Mouse (Mus musculus): ENCODE data around the gene Fcrlb.

Fcrlb gene

DNA sequence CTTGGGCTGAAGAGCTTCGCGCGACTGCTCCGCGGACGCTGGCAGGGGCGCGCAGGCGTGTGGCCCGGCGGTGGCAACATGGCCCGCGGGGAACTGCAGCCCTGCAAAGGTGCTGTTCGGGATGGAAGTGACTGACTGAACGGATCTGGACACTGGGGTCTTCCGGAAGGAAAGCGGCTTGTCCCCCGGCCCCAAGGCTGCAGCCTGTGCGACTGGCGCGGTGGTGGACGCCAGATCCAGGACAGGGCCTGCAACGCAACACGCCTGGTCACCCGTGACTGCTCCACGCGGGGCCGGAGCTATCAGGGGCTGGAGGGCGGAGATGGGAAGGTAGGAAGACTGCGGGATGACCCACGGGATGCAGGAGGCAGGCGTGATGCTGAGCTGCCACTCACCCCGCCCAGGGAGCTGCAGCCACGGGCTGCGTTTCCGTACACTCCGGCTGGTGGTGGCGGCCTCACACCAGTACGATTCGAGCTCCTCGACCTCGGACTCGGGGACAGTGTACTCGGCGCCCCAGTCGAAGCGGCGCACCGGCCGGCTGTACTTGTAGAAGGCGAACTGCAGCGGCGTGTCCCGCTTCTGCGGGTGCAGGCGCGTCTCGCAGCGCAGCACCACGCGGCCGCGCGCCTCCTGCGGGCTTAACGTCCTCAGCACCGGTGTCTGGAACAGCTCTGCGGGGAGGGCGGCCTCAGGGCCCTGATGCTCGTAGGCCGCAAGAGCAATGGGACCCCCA lies 5.1 kb downstream of the Fcrlb start:
- DNase-seq (ENCODE audit: low spot score in 2 of 2), result peak; percentile 33 to 72

DNA sequence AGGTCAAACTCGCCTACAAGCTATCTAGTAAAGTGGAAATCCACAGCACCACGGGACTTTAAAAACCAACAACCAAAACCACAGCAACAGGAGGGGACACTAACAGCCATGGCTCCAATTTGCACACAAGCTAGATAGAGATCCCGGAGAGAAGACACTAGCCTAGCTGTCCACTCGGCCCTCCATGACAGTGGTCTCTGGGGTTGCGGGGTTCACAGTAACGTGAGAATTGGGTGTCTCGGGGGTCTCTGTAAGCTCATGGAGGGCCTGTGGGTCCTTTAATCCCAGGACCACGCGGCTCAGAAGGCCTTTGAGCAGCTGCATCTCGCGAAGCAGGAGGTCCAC lies 5.7 kb downstream of the Fcrlb start:
- DNase-seq (ENCODE audit: low spot score in 2 of 2), result no peak

DNA sequence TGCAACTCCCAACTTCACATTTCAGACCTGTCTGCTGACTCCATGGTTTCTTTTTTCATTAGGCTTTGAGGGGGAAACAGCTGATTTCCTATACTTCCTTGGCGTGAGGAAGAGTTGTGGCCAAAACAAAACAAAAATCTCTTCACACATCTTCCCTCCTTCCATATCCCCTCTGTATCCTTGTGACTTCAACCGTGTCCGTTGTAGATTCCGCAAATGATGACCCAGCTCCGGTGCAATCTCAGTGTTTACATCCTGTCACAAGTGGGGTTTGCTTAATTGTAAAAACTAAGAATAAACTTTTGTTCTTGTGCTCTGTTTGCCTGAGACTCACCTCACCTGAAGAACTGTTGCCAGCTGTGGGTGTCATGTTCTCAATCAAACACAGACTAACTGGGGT lies 9.3 kb downstream of the Fcrlb start:
- DNase-seq (ENCODE audit: low spot score in 2 of 2), result no peak

DNA sequence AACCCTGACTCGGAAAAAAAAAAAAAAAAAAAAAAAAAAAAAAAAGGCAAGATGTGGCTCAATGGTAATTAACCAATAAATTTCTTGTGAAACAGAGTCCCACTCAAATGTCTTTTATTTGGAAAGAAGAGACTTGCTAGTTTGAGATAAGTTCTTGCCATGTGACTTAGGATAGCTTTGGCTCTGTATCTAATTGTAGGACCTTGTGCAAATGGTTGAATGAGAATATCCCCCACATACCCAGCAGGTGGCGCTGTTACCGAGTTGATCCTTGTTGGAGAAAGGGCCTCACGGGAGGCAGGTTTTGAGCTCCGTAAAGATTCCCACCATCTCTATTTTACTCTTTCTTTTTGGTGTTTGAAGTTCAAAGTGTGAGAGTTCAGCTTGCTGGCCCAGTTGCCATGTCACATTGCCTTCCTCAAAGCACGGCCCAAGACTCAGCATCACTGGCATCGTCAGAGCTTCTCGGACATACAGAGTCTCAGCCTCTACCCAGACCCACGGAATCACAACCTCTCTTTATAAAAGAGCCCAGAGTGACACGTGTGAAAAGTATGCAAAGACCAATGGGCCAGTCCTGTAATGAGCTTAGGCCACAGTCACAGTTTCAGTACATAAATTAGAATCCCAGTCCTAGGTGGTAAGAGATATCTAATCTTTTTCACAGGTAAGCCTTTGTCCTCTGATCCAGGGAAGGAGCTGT lies 11.1 kb downstream of the Fcrlb start:
- DNase-seq (ENCODE audit: low spot score in 2 of 2), result peak; percentile 86 to 96

DNA sequence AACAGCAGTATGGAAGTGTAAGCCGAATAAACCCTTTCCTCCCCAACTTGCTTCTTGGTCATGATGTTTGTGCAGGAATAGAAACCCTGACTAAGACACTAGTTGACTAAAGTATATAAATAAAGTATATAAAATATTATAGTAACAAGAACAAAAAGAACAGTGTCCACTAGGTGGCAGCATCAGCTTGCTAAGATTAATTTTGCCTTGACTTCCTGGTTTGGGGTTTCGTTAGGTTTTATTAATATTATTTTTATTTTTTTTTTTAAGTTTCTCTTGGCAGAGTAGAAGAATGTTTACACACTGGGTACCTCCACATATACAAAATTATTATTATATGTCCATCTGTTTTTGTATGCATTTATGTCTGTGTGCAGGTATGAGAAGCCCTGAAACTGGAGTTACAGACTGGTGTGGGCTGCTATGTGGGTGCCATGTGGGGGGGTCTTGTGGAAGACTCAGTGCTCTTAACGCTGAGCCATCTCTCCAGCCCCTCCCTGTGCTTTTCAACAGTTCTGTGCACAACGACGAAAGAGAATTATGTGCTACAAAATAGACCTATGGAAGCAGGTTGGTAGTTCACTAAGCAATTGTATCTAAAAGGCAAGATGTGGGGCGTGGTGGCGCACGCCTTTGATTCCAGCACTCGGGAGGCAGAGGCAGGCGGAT lies 11.8 kb downstream of the Fcrlb start:
- DNase-seq (ENCODE audit: low spot score in 2 of 2), result peak; percentile 50 to 79

DNA sequence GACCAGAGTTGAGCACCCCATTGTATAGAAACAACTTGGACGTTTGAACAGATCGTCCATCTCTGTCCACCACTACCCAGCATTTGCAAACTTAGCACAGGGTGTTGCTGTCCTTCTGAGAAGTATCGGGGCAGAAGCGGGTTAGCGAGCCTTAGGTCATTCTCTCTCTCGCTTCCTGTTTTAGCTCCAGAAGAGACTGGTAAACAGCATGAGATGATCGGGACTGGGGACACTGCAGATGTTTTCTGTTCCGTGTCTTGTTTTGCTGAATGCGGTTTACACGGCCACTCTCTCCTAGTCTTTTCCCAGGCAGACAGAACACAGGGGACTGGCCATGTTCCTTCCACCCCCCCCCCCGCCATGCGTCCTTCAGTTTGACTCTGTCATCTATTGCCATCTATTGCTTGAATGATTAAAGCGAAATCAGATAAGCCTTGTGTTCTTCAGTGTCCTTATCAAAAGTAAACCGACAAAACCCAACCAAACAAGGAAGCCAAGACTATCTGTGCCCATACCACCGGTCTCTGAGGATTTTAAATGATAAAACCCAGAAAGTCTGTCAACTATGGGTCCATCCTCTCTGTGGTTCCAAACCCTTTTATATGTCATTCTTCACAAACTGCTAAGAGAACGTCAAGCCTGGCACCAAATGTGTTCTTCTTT lies 14.2 kb downstream of the Fcrlb start:
- no peak for DNase-seq (ENCODE audit: low spot score in 2 of 2)

DNA sequence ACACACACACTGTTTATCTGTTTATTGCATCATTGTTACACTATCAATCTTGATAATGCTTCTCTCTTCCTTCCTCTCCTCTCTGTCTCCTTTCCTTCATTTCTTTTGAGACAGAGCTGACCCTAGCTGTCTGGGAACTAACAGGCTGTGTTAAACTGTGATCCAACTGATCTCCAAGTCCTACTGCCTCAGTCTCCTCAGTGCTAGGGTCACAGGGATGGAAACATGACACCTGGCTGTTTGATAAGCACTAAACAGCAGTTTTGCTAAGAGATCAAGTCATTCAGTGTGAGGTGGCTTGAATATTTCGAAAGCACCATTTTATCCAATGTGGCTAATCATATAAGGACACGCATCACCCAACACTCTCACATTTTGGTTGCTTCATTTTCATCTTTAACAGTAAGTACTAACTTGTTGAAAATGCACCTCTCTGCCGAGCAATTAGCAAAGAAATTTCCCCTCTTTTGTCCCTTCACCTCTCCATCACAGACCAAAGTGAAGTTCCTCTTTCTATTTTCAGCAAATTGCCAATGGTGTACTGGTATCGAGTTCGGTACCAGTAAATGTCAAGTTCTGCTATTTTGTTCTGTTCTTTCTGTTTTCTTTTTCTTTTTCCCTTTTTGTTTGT lies 16.0 kb downstream of the Fcrlb start:
- no peak for DNase-seq (ENCODE audit: low spot score in 2 of 2)

DNA sequence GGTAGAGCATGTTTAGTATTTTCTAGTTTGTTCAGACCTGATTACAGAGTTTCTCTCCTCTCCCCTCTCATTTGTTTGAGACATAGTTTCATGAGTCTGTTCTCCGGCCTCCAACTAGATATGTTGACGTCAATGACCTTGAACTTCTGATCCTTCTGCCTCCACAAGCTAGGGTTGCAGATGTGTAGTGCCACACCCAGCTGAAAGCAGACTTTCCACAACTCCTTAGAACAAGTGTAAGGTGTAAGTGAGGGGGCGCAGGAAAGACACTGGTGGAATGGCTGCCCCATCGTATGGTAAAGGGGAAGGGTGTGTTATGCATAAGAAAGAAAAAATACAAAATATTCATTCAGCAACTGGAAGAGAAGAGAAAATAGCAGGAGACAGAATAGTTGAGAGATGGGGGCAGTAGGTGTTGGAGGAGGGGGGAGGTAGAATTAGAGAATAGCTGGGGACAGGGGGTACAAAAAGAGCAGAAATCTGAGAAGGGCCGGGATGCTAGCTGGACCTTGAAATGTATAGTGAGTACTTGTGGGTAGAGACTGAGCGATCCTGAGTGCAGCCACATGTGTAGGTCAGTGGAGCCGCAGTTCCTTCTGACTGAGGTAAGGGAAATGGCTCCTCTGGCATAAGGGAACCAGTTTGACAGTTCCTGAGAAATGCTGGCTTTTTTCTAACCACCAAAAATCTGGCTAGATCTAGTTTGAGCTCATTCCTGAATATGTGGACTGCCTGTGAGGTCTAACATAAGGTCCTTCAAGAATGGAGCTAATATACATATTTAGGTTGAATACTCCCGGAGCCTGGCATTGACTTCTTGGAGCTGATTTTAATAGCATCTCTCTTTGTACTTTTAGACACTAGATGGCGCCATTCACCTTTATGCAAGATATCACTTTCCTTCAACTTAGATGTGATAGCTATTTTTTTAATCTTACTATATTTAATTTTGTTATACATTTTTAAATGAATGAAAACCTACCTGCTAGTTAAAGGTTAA lies 17.8 kb downstream of the Fcrlb start:
- no peak for DNase-seq (ENCODE audit: low spot score in 2 of 2)

DNA sequence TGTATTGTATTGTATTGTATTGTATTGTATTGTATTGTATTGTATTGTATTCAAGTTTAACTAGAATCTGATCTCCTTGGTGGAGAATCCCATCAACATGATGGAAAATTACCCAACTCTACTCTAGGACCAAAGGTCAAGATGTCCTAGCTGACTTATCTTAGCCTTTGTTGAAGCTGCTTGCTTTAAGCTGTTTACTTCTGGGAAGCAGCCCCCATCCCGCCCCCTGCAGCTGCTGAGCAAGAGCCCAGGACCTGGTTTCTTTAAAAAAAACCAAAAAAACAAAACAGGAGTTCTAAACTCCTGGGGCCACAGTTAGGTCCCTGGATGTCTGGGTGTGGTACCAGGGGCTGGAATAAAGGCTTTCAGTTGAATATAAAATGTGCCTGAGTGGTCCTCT lies 20.5 kb downstream of the Fcrlb start:
- no peak for DNase-seq (ENCODE audit: low spot score in 2 of 2)

DNA sequence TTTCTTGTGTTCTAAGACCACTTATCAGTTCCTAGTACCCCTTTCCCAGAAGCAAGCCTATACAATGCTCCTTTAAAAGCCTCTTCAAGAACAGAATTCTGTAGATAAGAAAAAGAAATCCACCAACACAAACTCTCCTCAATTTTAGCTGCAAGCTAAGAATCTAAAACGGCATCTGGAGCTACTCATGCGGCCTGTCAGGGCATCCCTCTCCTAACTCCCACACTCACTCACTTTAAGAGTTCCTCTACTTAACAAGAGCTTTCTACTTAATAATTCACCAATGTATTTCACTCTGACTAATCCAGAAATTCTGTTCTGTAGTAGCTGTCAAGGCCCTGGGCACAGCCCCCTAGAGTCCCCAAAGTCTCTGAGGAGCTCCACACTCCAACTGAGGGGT lies 21.1 kb downstream of the Fcrlb start:
- DNase-seq (ENCODE audit: low spot score in 2 of 2), result no peak

DNA sequence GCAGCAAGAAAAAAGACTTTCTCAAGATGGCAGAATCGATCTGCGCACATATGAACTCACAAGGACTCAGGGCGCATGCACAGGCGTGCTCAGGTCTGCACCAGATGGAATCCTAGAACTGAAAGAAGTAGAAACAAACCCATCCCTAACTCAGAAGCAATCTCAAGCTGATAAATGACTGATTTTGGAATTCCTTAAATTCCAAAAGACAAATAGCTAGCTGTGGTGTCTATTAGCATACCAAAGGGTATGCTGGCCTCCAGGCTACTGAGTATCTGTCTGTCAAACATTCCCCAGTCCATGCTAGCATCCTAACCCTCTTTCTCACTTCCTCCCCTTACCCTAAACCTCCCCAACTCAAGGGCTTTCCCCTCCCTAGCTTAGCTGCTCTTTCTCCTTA lies 23.4 kb downstream of the Fcrlb start:
- no peak for DNase-seq (ENCODE audit: low spot score in 2 of 2)

DNA sequence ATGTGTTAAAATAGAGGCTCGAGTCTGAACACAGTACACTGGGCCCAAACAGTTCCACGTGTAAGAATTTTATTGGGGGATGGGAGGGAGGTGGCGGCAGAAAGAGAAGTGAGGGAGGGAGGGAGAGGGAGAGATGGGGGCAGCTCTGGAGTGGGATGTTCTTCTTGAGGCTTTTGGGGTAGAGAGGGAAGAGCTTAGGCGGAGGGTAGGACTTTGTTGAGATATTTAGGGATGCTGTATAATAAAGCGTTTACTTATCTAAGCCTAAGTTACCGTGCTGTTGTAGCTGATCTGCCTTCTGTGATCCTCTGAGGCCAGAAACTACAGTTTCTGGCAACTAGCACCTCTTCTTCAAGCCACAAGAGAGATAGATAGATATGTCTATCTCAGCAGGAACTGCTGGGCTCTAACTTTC lies 26.7 kb downstream of the Fcrlb start:
- no peak for DNase-seq (ENCODE audit: low spot score in 2 of 2)

DNA sequence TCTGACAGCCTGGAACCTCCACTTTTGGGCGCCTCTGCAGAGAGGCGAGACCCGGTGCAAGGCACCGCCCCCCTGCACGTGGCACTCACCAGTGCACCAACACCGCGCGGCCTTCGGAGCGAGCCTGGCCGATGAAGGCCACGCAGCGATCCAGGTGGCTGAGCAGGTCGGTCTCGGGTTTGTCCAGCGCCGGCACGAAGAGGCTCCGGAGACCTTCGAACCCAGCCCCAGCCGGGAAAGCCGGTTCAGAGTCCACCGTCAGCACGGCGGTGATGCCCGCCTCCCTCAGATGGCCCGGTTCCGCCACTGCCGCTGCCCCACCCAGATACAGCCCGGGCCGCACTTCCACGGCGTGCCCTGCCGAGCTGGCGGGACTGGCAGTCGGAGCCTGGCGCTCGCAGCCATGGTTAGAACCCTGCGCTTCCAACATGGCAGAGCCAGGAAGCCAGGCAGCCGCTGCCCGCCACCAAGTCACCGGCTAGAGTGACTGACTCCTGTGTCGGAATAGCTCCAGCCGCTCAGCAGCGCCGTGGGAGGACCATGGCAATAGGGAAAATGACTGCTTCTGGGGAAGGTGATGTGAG lies 27.7 kb downstream of the Fcrlb start, which contains the start of the genes Gm26620 and Dusp12:
Gene Gm26620 (plus strand): TSS at position 88 of the 584 bp plus-strand sequence.
Gene Dusp12 (minus strand): TSS at position 563 of the 584 bp plus-strand sequence.
- DNase-seq (ENCODE audit: low spot score in 2 of 2), result peak; percentile 79 to 87

DNA sequence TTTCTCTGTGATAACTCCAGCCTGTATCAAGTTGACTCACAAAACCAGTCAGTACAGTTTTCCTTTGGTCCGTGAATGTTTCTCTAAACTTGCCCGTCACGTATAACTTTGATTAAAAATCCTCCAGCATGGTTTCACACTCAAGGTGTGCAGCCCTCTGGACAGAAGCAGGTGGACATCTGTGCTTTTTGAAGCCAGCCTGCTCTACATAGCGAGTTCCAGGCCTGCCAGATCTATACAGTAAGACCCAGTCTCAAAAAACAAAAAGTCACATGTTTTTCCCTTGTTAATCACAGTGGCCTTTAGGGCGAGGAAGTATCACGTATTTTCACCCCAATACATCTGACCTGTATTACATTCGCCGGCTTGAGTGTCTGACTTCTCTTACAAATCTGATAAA lies 28.4 kb downstream of the Fcrlb start:
- no peak for DNase-seq (ENCODE audit: low spot score in 2 of 2)

DNA sequence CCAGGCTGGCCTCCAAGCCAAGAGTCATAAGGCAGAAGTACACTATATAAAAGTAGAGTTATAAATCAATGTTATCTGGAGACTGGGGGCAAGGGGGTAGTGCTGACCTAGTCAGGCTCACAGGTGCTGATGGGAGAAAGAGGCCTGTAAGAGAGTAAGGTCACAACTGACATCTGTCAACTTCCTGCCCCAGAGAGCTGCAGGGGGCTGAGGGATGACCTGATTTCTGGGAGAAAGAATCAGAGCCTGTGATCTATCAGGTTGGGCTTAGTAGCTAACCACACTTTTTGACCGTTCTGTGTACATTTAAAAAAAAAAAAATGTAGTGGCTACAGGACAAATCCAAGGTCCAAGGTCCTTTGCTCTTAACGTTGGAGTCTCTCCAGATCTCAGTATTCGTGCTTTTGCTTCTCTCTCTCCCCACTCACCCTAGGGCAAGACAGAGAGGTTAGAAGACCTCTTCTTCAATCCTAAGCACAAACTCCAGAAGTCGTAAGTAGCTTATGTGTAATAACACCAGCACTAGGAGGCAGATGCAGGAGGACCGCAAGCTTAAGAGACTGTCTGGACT lies 29.7 kb downstream of the Fcrlb start:
- DNase-seq (ENCODE audit: low spot score in 2 of 2), result no peak

DNA sequence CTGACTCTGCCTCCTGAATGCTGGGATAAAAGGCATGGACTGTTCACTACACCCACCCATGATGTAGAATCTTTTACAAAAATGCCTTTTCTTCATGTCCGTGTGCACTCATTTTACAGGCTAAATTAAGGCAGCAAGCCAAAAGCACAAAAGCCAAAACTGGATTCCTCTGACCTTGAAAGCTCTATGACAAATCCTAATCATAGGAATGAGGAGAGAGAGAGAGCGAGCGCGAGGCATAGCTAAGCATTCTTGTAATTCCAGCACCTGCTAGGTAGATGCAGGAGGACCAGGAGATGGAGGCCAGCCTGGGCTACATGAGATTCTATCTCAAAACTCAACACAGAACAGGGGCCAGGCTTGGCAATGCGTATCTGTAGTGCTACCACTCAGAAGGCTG lies 35.8 kb downstream of the Fcrlb start:
- DNase-seq (ENCODE audit: low spot score in 2 of 2), result no peak

DNA sequence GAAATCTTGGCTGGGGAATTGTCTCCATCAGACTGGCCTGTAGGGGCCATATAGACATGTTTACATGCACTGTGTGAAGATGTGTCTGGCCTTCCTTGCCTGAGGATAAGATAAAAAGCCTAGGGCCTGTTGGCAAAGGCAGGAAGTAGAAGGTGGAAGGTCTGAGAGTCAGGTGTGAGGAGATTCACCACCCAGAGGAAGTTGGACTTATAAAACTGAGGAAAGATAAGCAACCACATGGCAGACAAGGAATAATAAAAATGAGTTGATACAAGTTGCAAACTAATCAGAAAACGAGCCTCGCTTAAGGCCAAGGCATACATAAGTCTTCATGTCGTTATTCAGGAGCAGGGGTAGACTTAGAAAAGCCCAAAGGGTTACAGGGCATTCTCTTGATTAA lies 37.1 kb downstream of the Fcrlb start:
- no peak for DNase-seq (ENCODE audit: low spot score in 2 of 2)

DNA sequence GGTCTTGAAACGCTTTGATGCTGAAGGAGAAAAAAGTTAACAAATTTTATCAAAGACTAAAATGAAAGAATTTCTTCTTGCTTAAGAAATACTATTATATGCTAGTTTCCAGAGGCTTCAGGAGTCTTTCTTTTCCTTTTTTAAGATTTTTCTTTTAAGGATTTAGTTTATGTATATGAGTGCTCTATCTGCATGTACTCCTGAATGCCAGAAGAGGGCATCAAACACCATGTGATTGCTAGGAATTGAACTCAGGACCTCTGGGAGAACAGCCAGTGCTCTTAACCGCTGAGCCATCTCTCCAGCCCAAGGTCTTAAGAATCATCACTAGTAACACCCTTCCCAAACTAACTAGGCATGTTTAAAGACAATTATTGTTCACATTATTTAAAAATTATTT lies 40.8 kb downstream of the Fcrlb start:
- no peak for DNase-seq (ENCODE audit: low spot score in 2 of 2)

DNA sequence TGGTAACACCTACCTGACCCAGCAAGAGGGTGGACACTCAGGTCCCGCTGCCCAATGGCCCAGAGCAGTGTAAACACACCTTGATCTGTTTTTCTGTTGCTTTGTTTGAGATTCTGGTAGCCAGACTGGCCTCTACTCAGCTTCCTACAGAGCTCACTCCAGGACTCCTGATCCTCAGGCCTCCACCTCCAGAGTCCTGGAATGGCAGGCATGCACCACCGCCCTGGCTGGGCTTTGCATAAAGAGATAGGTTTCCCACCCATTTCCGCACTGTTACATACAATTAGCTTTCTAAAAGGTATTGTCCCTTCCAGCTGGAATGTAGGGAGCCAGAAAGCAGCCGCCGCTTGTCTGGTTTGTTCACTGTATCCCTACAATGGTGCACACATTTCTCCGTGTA lies 41.3 kb downstream of the Fcrlb start:
- no peak for DNase-seq (ENCODE audit: low spot score in 2 of 2)

DNA sequence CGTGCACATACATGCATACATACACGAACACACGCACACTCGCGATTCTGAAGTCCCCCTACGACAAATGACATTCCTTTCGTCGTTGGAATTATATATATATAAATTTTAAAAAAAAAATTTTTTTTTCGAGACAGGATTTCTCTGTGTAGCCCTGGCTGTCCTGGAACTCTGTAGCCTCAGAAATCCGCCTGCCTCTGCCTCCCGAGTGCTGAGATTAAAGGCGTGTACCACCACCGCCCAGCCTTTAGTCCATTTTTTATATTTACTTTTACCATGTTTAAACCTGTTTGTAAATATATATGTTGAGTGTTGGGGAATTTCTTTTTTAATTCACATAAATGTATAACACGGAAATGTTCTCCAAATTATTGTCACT lies 43.8 kb downstream of the Fcrlb start:
- no peak for DNase-seq (ENCODE audit: low spot score in 2 of 2)
